Mouse (Mus musculus) bone marrow, adult 2 months (tissue): ENCODE results near the gene Plekhg5. TPM values are rescaled to one million over a fixed set of nuclear protein-coding genes. Genes with fewer than 3 reads are reported as not detected.

ENCODE experiments used
- H3K27ac ChIP-seq: fragments of 200-500 bp; 2 replicates; pipeline ENCODE4 v1.5.1; 2012; ENCODE audit warnings: low read depth, mild to moderate bottlenecking, control low read depth, inconsistent platforms, low read length; ENCODE audit not compliant: control insufficient read depth, poor library complexity, insufficient read depth
- H3K4me1 ChIP-seq: fragments of 200-500 bp; 2 replicates; pipeline ENCODE4 v1.6.1; 2011; ENCODE audit warnings: low read length; ENCODE audit not compliant: control insufficient read depth, insufficient read depth
- H3K4me3 ChIP-seq: fragments of 200-500 bp; replicated peaks from 2 replicates; pipeline ENCODE3; 2011; ENCODE audit warnings: mild to moderate bottlenecking, low read depth, low read length, control low read depth; ENCODE audit not compliant: control insufficient read depth
- CTCF ChIP-seq: fragments of 200-500 bp; IDR thresholded peaks from 2 replicates; pipeline ENCODE4 v1.5.1; 2011; ENCODE audit warnings: low read length, control low read depth; ENCODE audit not compliant: control insufficient read depth, insufficient read depth
- POLR2A ChIP-seq: fragments of 200-500 bp; IDR thresholded peaks from 2 replicates; pipeline ENCODE4 v1.6.1; 2011; ENCODE audit warnings: low read depth, mild to moderate bottlenecking, control low read depth, low read length, borderline replicate concordance; ENCODE audit not compliant: control insufficient read depth
- WGBS: fragments of 180-500 bp; shearing (Covaris S2); methylation state at CpG from one replicate; pipeline ENCODE4 v1.1.7; 2018; 5-methylcytosine and 5-hydroxymethylcytosine counted together
- polyA plus RNA-seq: library from polyadenylated mRNA; stranded (reverse); fragments of >200 nt; gene quantifications from 2 replicates; pipeline ENCODE4 v1.2.4, GENCODE M21; 2011; ENCODE audit warnings: low replicate concordance; ENCODE audit not compliant: missing spikeins, insufficient read depth, insufficient read length

Gene Plekhg5
- polyA plus RNA-seq, 1 experiment = 6.6 TPM

- no peak for TF ChIP-seq CTCF
- no peak for TF ChIP-seq POLR2A
- H3K4me1 ChIP-seq = no peaks in the 10 kb centered on the region; the same call in none of the 2 replicates
- H3K4me3 ChIP-seq = no peak overlapping the region
- peak overlapping the region; percentile 13; the same call in 1 of the 2 replicates for H3K27ac ChIP-seq
- WGBS = 61% methylated on average over 4 of the region's 4 CpGs
Observed at GRCm38 (mm10) chr4:152110689-152111088, 38.4 kb downstream of the Plekhg5 start.

GRCm38 (mm10) chr4:152112329-152112728 is 40.0 kb downstream of the Plekhg5 start:
- no peaks in the 10 kb centered on the region; the same call in none of the 2 replicates for H3K4me1 ChIP-seq
- TF ChIP-seq POLR2A (no peak), CTCF (no peak)
- H3K27ac ChIP-seq = no peak overlapping the region
- 88% methylated on average over 9 of the region's 9 CpGs for WGBS
- no peak overlapping the region for H3K4me3 ChIP-seq

DNA sequence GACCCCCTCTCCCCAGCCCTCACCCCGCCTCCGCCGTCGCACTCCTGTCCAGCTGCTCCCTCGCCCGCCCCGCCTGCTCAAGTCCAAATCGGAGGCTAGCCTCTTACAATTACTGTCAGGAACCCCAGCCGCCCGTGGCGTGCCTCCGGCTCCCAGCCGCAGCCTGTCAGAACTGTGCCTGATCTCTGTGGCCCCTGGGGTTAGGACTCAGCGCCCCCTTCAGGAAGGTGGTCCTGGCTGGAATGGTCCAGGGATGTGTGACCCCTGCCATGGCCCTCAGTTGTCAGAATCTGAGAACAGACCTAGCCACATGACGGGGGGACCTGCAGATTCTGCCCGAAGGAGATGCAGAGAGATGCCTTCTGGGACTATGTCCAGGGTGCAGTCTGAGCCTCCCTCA is 41.8 kb downstream of the Plekhg5 start:
- Histone ChIP-seq H3K4me1 (no peaks in the 10 kb centered on the region; the same call in 1 of the 2 replicates), H3K27ac (no peak overlapping the region), H3K4me3 (no peak overlapping the region)
- 92% methylated on average over 16 of the region's 16 CpGs for WGBS
- TF ChIP-seq POLR2A (no peak), CTCF (no peak)

GRCm38 (mm10) chr4:152115921-152116612 is 43.8 kb downstream of the Plekhg5 start, which contains the start of gene Tnfrsf25:
TSS of gene Tnfrsf25 (plus strand) at chr4:152115934.
- TF ChIP-seq CTCF (no peak), POLR2A (no peak)
- no peaks in the 10 kb centered on the region for H3K4me1 ChIP-seq
- no peak within 1 kb of the TSS for H3K4me3 ChIP-seq
- H3K27ac ChIP-seq = peak within 1 kb of the TSS; percentile 15; the same call in 1 of the 2 replicates
- 2% methylated on average over 30 of the region's 30 CpGs for WGBS

DNA sequence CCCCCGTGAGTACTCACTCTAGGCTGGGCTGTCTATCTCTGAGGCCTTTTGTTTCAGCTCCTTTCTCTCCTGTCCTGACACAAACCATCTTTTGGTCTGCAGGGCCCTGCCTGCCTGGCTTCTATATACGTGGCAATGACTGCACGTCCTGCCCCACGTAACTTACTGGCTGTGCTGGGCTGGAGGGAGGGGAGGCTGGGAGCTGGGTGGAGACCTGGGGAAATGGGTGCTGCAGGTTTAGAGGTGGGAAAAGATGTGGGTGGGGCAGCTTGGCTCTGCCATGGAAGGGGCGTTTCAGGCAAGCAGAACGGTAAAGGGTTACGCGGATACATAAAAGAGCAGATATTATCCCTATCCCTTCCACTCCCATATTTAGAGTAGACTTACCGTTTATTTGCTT is 45.2 kb downstream of the Plekhg5 start:
- H3K4me1 ChIP-seq = no peaks in the 10 kb centered on the region
- H3K27ac ChIP-seq = no peak overlapping the region
- H3K4me3 ChIP-seq = no peak overlapping the region
- 82% methylated on average over 9 of the region's 9 CpGs for WGBS
- no peak for TF ChIP-seq POLR2A
- no peak for TF ChIP-seq CTCF

GRCm38 (mm10) chr4:152119396-152120292 is 47.3 kb downstream of the Plekhg5 start:
- Histone ChIP-seq H3K4me1 (no peaks in the 10 kb centered on the region), H3K27ac (no peak overlapping the region), H3K4me3 (no peak overlapping the region)
- WGBS = 62% methylated on average over 39 of the region's 39 CpGs
- TF ChIP-seq POLR2A (no peak), CTCF (peak; percentile 28; the same call in 1 of the 2 replicates)

GRCm38 (mm10) chr4:152120311-152121182 is 48.2 kb downstream of the Plekhg5 start:
- 8% methylated on average over 31 of the region's 31 CpGs for WGBS
- Histone ChIP-seq H3K27ac (no peak overlapping the region), H3K4me3 (no peak overlapping the region), H3K4me1 (no peaks in the 10 kb centered on the region)
- TF ChIP-seq CTCF (no peak), POLR2A (no peak)
